Mouse (Mus musculus): ENCODE results near the gene Il6ra. TPM values are rescaled to one million over a fixed set of nuclear protein-coding genes. Genes with fewer than 3 reads are reported as not detected.

Gene Il6ra
- polyA plus RNA-seq, 1 experiment from 2014 or later, result 11.8 TPM

DNA sequence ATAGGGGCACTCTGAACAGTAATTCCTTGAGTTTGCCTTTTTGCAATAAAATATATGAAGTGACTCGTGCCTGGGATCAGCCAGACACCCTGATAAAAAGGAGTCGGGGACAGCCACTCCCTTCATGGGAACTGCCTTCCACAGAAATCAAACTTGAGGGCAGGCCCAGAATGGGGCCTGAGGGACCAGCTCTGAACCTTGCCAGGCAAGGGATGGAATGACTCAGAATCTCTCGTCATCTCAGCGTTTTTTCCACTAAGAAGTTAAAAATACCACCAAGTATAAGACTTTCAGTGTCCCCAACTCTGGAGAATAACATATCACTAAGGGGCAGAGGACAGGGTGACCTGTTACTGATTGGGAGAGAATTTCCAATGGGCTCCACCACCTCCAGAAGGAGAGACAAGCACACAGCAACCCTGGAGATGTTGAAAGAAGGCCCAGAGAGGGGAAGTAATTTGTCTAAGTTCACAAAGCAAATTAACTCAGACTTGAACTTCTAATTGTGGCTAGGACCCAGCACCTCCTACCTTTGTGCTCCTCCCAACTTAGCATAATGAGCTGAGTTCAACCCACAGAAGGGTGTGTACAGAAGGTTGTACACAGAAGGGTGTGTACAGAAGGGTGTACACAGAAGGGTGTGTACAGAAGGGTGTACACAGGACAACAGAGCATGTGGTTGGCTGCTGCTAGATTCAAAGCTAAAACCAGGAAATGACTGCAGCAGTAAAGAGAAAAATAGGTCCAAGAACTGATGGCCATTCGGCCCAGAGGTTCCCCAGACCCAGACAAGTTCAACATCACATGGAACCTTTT is 32.8 kb downstream of the Il6ra start:
- ATAC-seq (peak; percentile 83), DNase-seq (no peak)
- Histone ChIP-seq H3K4me1 (ENCODE audit: insufficient read depth) (peaks cover 13% of the 10 kb centered on the region; the same call in 1 of the 2 replicates), H3K9ac (replicated peaks) (no peak overlapping the region), H3K27me3 (ENCODE audit: insufficient read depth, low read length) (no peaks in the 10 kb centered on the region), H3K27ac (ENCODE audit: low read depth) (peak overlapping the region; percentile 44), H3K4me3 (ENCODE audit: low read depth, low read length) (no peak overlapping the region), H3K9me3 (ENCODE audit: low read length) (no peaks in the 10 kb centered on the region), H3K36me3 (replicated peaks; ENCODE audit: insufficient read depth, low read length) (peaks cover 42% of the 10 kb centered on the region), H3K4me2 (ENCODE audit: low read depth, low read length) (no peak overlapping the region)
- 66% methylated on average over 5 of the region's 5 CpGs for WGBS (ENCODE audit: insufficient replicate concordance)
- TF ChIP-seq EP300 (IDR thresholded peaks at IDR 0.05; ENCODE audit: low read depth), result no peak

DNA sequence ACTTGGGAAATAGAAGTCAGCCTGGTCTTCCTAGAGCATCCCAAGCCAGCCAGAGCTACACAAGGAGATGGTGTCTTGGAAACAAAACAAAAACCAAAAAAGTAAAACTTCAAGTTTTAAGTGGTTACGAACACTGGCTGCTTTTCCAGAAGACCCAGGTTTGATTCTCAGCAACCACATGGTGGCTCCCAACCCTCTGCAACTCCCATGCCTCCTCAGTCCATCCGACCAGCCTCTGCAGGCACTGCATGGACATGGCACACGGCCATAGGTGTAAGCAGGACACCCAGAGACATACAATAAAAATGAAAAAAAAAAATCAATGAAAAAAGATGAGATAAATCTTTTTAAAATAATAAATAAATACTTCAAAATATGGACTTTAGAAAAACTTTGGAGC is 33.7 kb downstream of the Il6ra start:
- Histone ChIP-seq H3K27ac (ENCODE audit: low read depth) (no peak overlapping the region), H3K4me2 (ENCODE audit: low read depth, low read length) (no peak overlapping the region), H3K9ac (replicated peaks) (no peak overlapping the region), H3K27me3 (ENCODE audit: insufficient read depth, low read length) (no peaks in the 10 kb centered on the region), H3K4me3 (ENCODE audit: low read depth, low read length) (no peak overlapping the region), H3K9me3 (ENCODE audit: low read length) (no peaks in the 10 kb centered on the region), H3K4me1 (ENCODE audit: insufficient read depth) (peaks cover 13% of the 10 kb centered on the region; the same call in 1 of the 2 replicates), H3K36me3 (replicated peaks; ENCODE audit: insufficient read depth, low read length) (peaks cover 43% of the 10 kb centered on the region)
- no peak for TF ChIP-seq EP300 (IDR thresholded peaks at IDR 0.05; ENCODE audit: low read depth)
- no peak for TF ChIP-seq CTCF (IDR thresholded peaks at IDR 0.05; ENCODE audit: low read depth)
- WGBS (ENCODE audit: insufficient replicate concordance), result 74% methylated on average over 3 of the region's 3 CpGs
- DNase-seq (no peak), ATAC-seq (no peak)

- H3K4me3 ChIP-seq (ENCODE audit: low read depth, low read length), result no peak overlapping the region
- no peak for TF ChIP-seq CTCF (IDR thresholded peaks at IDR 0.05; ENCODE audit: low read depth)
- TF ChIP-seq EP300 (IDR thresholded peaks at IDR 0.05; ENCODE audit: low read depth), result no peak
- no peak overlapping the region for H3K27ac ChIP-seq (ENCODE audit: low read depth)
- no peak overlapping the region for H3K9ac ChIP-seq (replicated peaks)
- no peak for DNase-seq
- no peaks in the 10 kb centered on the region for H3K27me3 ChIP-seq (ENCODE audit: insufficient read depth, low read length)
- 64% methylated on average over 3 of the region's 3 CpGs for WGBS (ENCODE audit: insufficient replicate concordance)
- no peak overlapping the region for H3K4me2 ChIP-seq (ENCODE audit: low read depth, low read length)
- no peak for ATAC-seq
- H3K4me1 ChIP-seq (ENCODE audit: insufficient read depth), result peaks cover 10% of the 10 kb centered on the region; the same call in 1 of the 2 replicates
- H3K9me3 ChIP-seq (ENCODE audit: low read length), result no peaks in the 10 kb centered on the region
- H3K36me3 ChIP-seq (replicated peaks; ENCODE audit: insufficient read depth, low read length), result peaks cover 45% of the 10 kb centered on the region
These were observed 34.5 kb downstream of the Il6ra start for GRCm38 (mm10) chr3:89878456-89878855.

DNA sequence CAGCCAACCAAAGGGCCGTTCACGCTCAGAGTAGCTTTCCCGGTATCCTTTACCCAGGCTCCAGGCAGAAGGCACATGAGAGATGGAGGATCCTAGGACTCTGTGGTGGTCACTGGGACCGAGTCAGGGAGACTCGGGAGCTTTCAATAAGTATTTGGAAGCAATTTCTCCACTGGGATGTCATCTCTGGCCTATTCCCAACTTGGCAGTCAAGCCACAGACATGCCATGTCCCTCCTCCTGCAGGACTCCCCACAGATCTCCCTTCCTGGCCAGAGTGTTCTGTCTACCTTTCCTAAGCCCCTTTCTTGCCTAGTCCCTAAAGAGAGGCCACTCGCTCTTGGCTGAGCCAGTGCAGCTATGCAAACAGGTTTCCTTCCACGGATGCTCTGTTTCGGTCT is 35.9 kb downstream of the Il6ra start:
- Histone ChIP-seq H3K9me3 (ENCODE audit: low read length) (0 out of 2 replicates have a peak, but pooled peaks cover 4% of the 10 kb centered on the region), H3K27ac (ENCODE audit: low read depth) (no peak overlapping the region), H3K4me1 (ENCODE audit: insufficient read depth) (peaks cover 8% of the 10 kb centered on the region), H3K36me3 (replicated peaks; ENCODE audit: insufficient read depth, low read length) (peaks cover 42% of the 10 kb centered on the region), H3K27me3 (ENCODE audit: insufficient read depth, low read length) (no peaks in the 10 kb centered on the region), H3K4me2 (ENCODE audit: low read depth, low read length) (no peak overlapping the region), H3K9ac (replicated peaks) (no peak overlapping the region), H3K4me3 (ENCODE audit: low read depth, low read length) (no peak overlapping the region)
- DNase-seq (no peak), ATAC-seq (no peak)
- no peak for TF ChIP-seq CTCF (IDR thresholded peaks at IDR 0.05; ENCODE audit: low read depth)
- no peak for TF ChIP-seq EP300 (IDR thresholded peaks at IDR 0.05; ENCODE audit: low read depth)
- WGBS (ENCODE audit: insufficient replicate concordance), result 81% methylated on average over 8 of the region's 8 CpGs

GRCm38 (mm10) chr3:89876469-89876868 is 36.5 kb downstream of the Il6ra start:
- no peak for TF ChIP-seq EP300 (IDR thresholded peaks at IDR 0.05; ENCODE audit: low read depth)
- TF ChIP-seq CTCF (IDR thresholded peaks at IDR 0.05; ENCODE audit: low read depth), result no peak
- no peaks in the 10 kb centered on the region for H3K27me3 ChIP-seq (ENCODE audit: insufficient read depth, low read length)
- 69% methylated on average over 4 of the region's 4 CpGs for WGBS (ENCODE audit: insufficient replicate concordance)
- no peak overlapping the region for H3K9ac ChIP-seq (replicated peaks)
- no peak overlapping the region for H3K4me3 ChIP-seq (ENCODE audit: low read depth, low read length)
- peaks cover 42% of the 10 kb centered on the region for H3K36me3 ChIP-seq (replicated peaks; ENCODE audit: insufficient read depth, low read length)
- H3K9me3 ChIP-seq (ENCODE audit: low read length), result 0 out of 2 replicates have a peak, but pooled peaks cover 4% of the 10 kb centered on the region
- H3K4me2 ChIP-seq (ENCODE audit: low read depth, low read length), result no peak overlapping the region
- no peak overlapping the region for H3K27ac ChIP-seq (ENCODE audit: low read depth)
- peaks cover 9% of the 10 kb centered on the region for H3K4me1 ChIP-seq (ENCODE audit: insufficient read depth)
- DNase-seq (no peak), ATAC-seq (no peak)

- Histone ChIP-seq H3K4me2 (ENCODE audit: low read depth, low read length) (no peak overlapping the region), H3K9ac (replicated peaks) (no peak overlapping the region), H3K27me3 (ENCODE audit: insufficient read depth, low read length) (no peaks in the 10 kb centered on the region), H3K36me3 (replicated peaks; ENCODE audit: insufficient read depth, low read length) (peaks cover 43% of the 10 kb centered on the region), H3K4me3 (ENCODE audit: low read depth, low read length) (no peak overlapping the region), H3K4me1 (ENCODE audit: insufficient read depth) (peaks cover 12% of the 10 kb centered on the region), H3K27ac (ENCODE audit: low read depth) (no peak overlapping the region), H3K9me3 (ENCODE audit: low read length) (0 out of 2 replicates have a peak, but pooled peaks cover 4% of the 10 kb centered on the region)
- WGBS (ENCODE audit: insufficient replicate concordance), result 87% methylated on average over 8 of the region's 8 CpGs
- DNase-seq, result no peak
- TF ChIP-seq CTCF (IDR thresholded peaks at IDR 0.05; ENCODE audit: low read depth) (no peak), EP300 (IDR thresholded peaks at IDR 0.05; ENCODE audit: low read depth) (no peak)
- no peak for ATAC-seq
These were observed 37.2 kb downstream of the Il6ra start for GRCm38 (mm10) chr3:89875781-89876180.
